Mouse (Mus musculus): ENCODE results near the gene Gm10974. TPM values are rescaled to one million over a fixed set of nuclear protein-coding genes. Genes with fewer than 3 reads are reported as not detected.

The Gm10974 gene
- polyA plus RNA-seq, 1 experiment from 2014 or later = not detected

DNA sequence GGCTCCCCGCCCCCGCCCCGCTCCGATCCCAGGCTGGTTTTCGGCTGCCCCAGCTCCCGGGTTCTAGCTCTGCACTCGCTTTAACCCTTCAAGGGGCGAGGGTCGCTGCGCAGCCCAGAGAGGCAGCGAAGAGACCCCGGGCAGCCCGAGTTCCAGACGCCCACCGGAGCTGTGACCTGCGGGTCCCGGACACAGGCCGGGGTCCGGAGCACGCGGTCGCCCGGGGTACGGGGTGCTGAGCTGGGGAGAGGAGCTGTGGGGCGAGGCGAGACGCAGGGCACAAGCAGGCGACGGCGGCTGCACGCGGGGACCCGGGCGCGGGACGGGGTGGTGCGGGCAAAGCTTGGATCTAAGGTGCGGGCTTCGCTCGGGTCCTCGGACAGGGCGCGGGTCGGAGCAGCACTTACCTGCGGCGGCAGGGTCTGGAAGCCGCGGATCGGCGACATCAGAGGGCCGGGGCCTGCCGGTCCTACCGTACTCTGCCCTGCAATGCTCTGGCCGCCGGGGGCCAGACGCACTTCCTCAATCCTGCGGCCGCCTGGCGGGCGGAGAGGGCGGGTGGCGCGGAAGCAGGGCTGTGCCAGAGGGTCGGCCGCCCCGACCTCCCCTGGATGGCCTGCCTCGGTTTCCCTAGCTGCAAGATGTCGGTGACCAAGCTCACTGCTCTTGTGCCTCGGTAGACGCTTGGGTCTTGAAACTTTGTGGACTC, 22.3 kb downstream of the Gm10974 start, which contains the start of gene Lrrk1:
Gene Lrrk1, minus strand, starts transcription at position 538 of the 709 bp plus-strand sequence.
- H3K27me3 ChIP-seq (ENCODE audit: control insufficient read depth, insufficient read depth, low read length) = no peaks in the 10 kb centered on the region
- no peaks in the 10 kb centered on the region for H3K9me3 ChIP-seq (ENCODE audit: control insufficient read depth, low read length)
- no peaks in the 10 kb centered on the region for H3K36me3 ChIP-seq (ENCODE audit: control insufficient read depth, insufficient read depth, low read length)
- under 1% methylated on average over 66 of the region's 70 CpGs for WGBS
- ATAC-seq (ENCODE audit: low FRiP score) (peak; percentile 90), DNase-seq (ENCODE audit: low spot score, missing footprints) (peak; percentile 95)
- peak within 1 kb of the TSS; percentile 54 for H3K9ac ChIP-seq (ENCODE audit: low read length)
- peak within 1 kb of the TSS; percentile 44 for H3K4me3 ChIP-seq (ENCODE audit: low read depth, low read length)
- peaks cover 4% of the 10 kb centered on the region; the same call in 1 of the 2 replicates for H3K4me1 ChIP-seq (ENCODE audit: control insufficient read depth, insufficient read depth, low read length)
- no peak within 1 kb of the TSS for H3K27ac ChIP-seq (ENCODE audit: low read depth, low read length)
- peak within 1 kb of the TSS; percentile 84 for H3K4me2 ChIP-seq

DNA sequence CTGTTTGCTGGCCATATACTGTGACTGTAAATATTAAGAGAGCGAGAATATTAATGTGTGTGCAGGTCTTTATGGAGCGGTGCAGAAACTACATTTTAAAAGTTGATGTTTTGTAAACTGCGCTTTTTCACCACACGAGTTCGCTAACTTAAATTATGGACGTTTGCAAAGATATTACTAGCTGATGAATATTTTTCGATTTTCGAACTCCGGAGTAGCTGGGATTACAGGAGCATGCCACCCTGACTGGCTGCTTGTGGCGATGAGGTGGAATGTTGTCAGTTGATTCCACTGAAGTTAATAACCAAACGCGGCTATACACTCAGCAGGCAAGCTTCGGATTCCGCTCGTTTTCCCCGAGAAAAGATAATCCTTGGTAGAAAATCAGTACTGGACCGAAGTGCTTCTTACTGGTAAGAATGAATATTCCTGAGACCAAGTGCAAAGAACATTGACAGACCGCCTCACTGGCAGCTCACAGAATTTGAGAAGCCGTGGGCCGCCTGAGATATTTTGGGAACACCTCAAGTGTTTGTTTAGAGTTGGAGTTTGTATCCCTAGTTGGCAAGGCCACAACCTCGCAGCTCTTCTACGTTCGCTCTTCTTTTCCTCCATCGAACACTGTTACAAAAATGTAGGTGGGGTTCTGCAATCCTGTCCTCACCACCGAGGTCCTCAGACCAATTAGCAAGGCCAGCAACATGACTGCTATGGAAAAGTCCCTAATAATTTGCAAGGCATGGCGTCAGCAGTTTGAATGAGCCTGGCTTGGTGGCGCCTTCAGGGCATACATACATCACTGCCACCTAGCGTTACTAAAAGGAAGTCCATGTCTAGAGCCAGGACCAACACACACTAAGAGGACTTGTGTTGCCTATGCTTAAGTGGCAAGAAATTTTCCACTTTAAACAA, 23.2 kb downstream of the Gm10974 start:
- Histone ChIP-seq H3K27ac (ENCODE audit: low read depth, low read length) (no peak overlapping the region), H3K9ac (ENCODE audit: low read length) (peak overlapping the region; percentile 54; the same call in 1 of the 2 replicates), H3K4me1 (ENCODE audit: control insufficient read depth, insufficient read depth, low read length) (peaks cover 4% of the 10 kb centered on the region; the same call in 1 of the 2 replicates)

DNA sequence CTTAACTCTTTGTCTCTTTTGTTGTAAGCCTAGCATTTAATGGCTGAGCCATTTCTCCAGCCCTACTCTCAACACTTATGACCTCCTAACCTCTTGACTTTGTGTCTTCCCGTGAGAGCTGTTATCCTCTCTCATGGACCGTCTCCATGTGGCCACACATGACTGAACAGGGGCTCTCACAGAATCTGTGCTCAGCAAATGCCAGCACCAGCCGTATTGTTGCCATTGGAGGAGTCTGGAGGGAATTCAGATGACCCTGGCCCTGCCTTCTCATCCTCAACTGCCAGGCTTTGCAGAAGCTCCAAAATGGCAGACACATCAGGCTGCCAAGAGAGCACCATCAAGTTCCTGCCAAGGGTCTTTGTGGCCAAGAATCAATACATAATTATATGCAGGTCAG, 31.6 kb downstream of the Gm10974 start:
- Histone ChIP-seq H3K27ac (ENCODE audit: low read depth, low read length) (no peak overlapping the region), H3K4me1 (ENCODE audit: control insufficient read depth, insufficient read depth, low read length) (peaks cover 3% of the 10 kb centered on the region; the same call in 1 of the 2 replicates), H3K4me2 (no peak overlapping the region), H3K9me3 (ENCODE audit: control insufficient read depth, low read length) (no peaks in the 10 kb centered on the region), H3K4me3 (ENCODE audit: low read depth, low read length) (no peak overlapping the region), H3K36me3 (ENCODE audit: control insufficient read depth, insufficient read depth, low read length) (no peaks in the 10 kb centered on the region), H3K9ac (ENCODE audit: low read length) (no peak overlapping the region), H3K27me3 (ENCODE audit: control insufficient read depth, insufficient read depth, low read length) (no peaks in the 10 kb centered on the region)
- ATAC-seq (ENCODE audit: low FRiP score) (no peak), DNase-seq (ENCODE audit: low spot score, missing footprints) (peak; percentile 33)
- WGBS = 31% methylated on average over 3 of the region's 3 CpGs

More for the DNA sequence above, 23.2 kb downstream of the Gm10974 start:
- no peaks in the 10 kb centered on the region for H3K36me3 ChIP-seq (ENCODE audit: control insufficient read depth, insufficient read depth, low read length)
- no peaks in the 10 kb centered on the region for H3K27me3 ChIP-seq (ENCODE audit: control insufficient read depth, insufficient read depth, low read length)
- peak; percentile 57 for ATAC-seq (ENCODE audit: low FRiP score)
- peak; percentile 94 for DNase-seq (ENCODE audit: low spot score, missing footprints)
- peak overlapping the region; percentile 84 for H3K4me2 ChIP-seq
- WGBS = 14% methylated on average over 28 of the region's 28 CpGs
- peak overlapping the region; percentile 44 for H3K4me3 ChIP-seq (ENCODE audit: low read depth, low read length)
- no peaks in the 10 kb centered on the region for H3K9me3 ChIP-seq (ENCODE audit: control insufficient read depth, low read length)

DNA sequence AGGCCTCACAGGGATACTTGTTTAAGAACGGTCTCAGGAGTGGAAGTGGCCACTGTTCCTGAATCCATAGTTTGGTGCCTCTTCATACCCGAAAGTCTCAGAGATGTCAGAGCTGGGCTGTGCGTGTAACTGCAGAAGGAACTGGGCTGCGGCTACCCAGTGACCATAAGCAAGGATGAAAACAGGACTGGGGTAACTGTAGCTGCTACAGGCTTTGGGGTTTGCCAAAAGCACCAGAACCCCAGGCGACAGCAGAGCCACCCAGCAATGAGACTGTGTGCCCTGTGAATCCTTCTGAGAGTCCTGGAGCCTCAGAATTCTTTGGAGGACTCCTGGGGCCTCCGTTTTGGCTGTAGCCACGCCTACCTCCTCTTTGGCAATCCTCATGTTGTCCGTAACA, 35.9 kb downstream of the Gm10974 start:
- H3K36me3 ChIP-seq (ENCODE audit: control insufficient read depth, insufficient read depth, low read length) = no peaks in the 10 kb centered on the region
- peak; percentile 84 for DNase-seq (ENCODE audit: low spot score, missing footprints)
- WGBS = 44% methylated on average over 8 of the region's 8 CpGs
- H3K4me2 ChIP-seq = no peak overlapping the region
- H3K9ac ChIP-seq (ENCODE audit: low read length) = no peak overlapping the region
- no peaks in the 10 kb centered on the region for H3K27me3 ChIP-seq (ENCODE audit: control insufficient read depth, insufficient read depth, low read length)
- H3K4me3 ChIP-seq (ENCODE audit: low read depth, low read length) = no peak overlapping the region
- no peaks in the 10 kb centered on the region for H3K9me3 ChIP-seq (ENCODE audit: control insufficient read depth, low read length)
- ATAC-seq (ENCODE audit: low FRiP score) = no peak
- no peak overlapping the region for H3K27ac ChIP-seq (ENCODE audit: low read depth, low read length)
- H3K4me1 ChIP-seq (ENCODE audit: control insufficient read depth, insufficient read depth, low read length) = peaks cover 3% of the 10 kb centered on the region; the same call in 1 of the 2 replicates

DNA sequence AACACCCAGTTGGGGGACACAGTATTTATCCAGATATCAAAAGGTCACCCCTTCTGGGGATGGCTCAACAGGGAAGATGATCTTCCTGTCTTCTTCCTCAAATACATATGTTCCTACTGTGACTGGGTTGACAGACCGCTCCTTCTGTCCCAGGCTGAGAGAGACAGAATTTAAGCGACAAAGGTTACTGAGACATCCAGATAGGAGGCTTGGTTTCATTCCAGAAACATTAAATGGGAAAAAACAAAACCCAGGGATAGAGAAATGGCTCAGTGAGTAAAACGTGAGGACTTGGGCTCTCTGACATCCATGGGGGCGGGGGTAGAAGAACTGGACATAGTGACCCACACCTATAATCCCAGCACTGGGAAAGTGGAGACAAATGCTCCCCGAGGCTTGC, 37.2 kb downstream of the Gm10974 start:
- ATAC-seq (ENCODE audit: low FRiP score) = no peak
- Histone ChIP-seq H3K4me2 (no peak overlapping the region), H3K27ac (ENCODE audit: low read depth, low read length) (no peak overlapping the region), H3K36me3 (ENCODE audit: control insufficient read depth, insufficient read depth, low read length) (no peaks in the 10 kb centered on the region), H3K4me1 (ENCODE audit: control insufficient read depth, insufficient read depth, low read length) (peaks cover 3% of the 10 kb centered on the region; the same call in 1 of the 2 replicates), H3K4me3 (ENCODE audit: low read depth, low read length) (no peak overlapping the region), H3K27me3 (ENCODE audit: control insufficient read depth, insufficient read depth, low read length) (no peaks in the 10 kb centered on the region), H3K9ac (ENCODE audit: low read length) (no peak overlapping the region), H3K9me3 (ENCODE audit: control insufficient read depth, low read length) (no peaks in the 10 kb centered on the region)
- 92% methylated on average over 5 of the region's 5 CpGs for WGBS
- DNase-seq (ENCODE audit: low spot score, missing footprints) = peak; percentile 68

DNA sequence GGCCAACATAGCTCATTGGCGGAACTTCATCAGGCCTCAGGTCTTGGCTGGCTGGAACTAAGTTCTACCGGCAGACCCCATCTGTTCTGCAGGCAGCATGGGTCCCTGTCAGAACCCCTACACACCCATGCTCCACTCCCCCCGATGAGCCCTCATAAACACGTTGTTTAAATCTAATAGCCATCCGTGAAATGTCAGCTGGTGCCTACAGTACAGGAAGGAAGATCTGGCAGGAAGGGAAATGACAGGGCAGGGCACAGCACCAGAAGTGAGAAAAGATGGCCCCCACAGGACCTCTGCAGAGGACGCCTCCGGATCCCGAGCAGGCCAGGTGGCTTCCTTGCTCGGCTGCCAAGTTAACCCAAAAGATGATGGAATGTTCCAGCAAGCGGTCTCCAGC, 38.4 kb downstream of the Gm10974 start:
- no peak for ATAC-seq (ENCODE audit: low FRiP score)
- 76% methylated on average over 10 of the region's 10 CpGs for WGBS
- H3K27me3 ChIP-seq (ENCODE audit: control insufficient read depth, insufficient read depth, low read length) = no peaks in the 10 kb centered on the region

DNA sequence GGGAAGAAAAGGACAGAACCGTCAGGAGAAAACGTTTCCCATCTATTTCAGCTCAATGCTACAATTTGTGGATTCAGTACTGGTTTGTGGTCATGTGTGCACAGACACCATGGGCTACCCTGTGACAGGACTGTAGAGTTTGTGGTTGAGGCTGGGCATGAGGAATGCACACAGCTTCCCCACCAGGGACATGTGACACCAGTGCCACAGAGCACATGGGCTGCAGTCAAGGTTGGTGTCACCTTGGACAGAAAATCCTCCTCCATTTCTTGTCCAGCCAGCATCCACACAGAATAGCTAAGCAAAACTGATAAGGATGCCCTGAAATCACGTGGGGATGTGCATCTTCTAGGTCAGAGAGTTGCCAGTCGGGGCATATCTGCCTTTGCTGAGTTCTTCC, 39.1 kb downstream of the Gm10974 start:
- 87% methylated on average over 4 of the region's 4 CpGs for WGBS
- no peaks in the 10 kb centered on the region for H3K36me3 ChIP-seq (ENCODE audit: control insufficient read depth, insufficient read depth, low read length)
- H3K4me2 ChIP-seq = no peak overlapping the region
- peak; percentile 41 for DNase-seq (ENCODE audit: low spot score, missing footprints)
- H3K27ac ChIP-seq (ENCODE audit: low read depth, low read length) = no peak overlapping the region
- H3K9me3 ChIP-seq (ENCODE audit: control insufficient read depth, low read length) = no peaks in the 10 kb centered on the region
- no peaks in the 10 kb centered on the region for H3K27me3 ChIP-seq (ENCODE audit: control insufficient read depth, insufficient read depth, low read length)
- ATAC-seq (ENCODE audit: low FRiP score) = no peak
- H3K4me3 ChIP-seq (ENCODE audit: low read depth, low read length) = no peak overlapping the region
- H3K4me1 ChIP-seq (ENCODE audit: control insufficient read depth, insufficient read depth, low read length) = peaks cover 3% of the 10 kb centered on the region; the same call in 1 of the 2 replicates
- no peak overlapping the region for H3K9ac ChIP-seq (ENCODE audit: low read length)

More for the DNA sequence above, 38.4 kb downstream of the Gm10974 start:
- Histone ChIP-seq H3K4me1 (ENCODE audit: control insufficient read depth, insufficient read depth, low read length) (peaks cover 3% of the 10 kb centered on the region; the same call in 1 of the 2 replicates), H3K27ac (ENCODE audit: low read depth, low read length) (no peak overlapping the region), H3K9me3 (ENCODE audit: control insufficient read depth, low read length) (no peaks in the 10 kb centered on the region), H3K4me3 (ENCODE audit: low read depth, low read length) (no peak overlapping the region), H3K36me3 (ENCODE audit: control insufficient read depth, insufficient read depth, low read length) (no peaks in the 10 kb centered on the region), H3K9ac (ENCODE audit: low read length) (no peak overlapping the region), H3K4me2 (no peak overlapping the region)
- DNase-seq (ENCODE audit: low spot score, missing footprints) = peak; percentile 2

DNA sequence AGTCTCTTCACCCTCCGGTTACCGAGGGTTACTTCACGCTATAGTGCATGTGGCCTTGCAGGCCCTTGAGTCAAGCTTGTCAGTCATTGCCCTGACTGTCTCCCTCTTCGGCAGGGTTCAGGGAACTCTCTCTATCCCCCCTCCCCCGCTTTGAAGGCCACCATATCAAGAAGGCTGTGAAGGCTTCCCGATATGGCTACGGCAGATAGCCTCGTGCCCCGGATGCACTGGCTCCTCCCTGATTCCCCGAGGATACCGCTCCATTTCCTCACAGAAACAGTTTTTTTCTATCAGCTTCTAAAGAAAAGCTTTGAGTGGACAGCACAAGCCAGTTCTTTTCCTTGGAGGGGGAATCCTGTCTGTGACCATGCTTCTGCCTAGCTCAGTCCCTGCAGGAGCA, 39.8 kb downstream of the Gm10974 start:
- H3K9ac ChIP-seq (ENCODE audit: low read length) = no peak overlapping the region
- H3K4me1 ChIP-seq (ENCODE audit: control insufficient read depth, insufficient read depth, low read length) = peaks cover 3% of the 10 kb centered on the region; the same call in 1 of the 2 replicates
- H3K27me3 ChIP-seq (ENCODE audit: control insufficient read depth, insufficient read depth, low read length) = no peaks in the 10 kb centered on the region
- DNase-seq (ENCODE audit: low spot score, missing footprints) (no peak), ATAC-seq (ENCODE audit: low FRiP score) (no peak)
- H3K4me3 ChIP-seq (ENCODE audit: low read depth, low read length) = no peak overlapping the region
- H3K27ac ChIP-seq (ENCODE audit: low read depth, low read length) = no peak overlapping the region
- WGBS = 69% methylated on average over 11 of the region's 11 CpGs
- H3K36me3 ChIP-seq (ENCODE audit: control insufficient read depth, insufficient read depth, low read length) = no peaks in the 10 kb centered on the region
- no peak overlapping the region for H3K4me2 ChIP-seq
- H3K9me3 ChIP-seq (ENCODE audit: control insufficient read depth, low read length) = no peaks in the 10 kb centered on the region

Data from midbrain, embryonic 11.5 days (tissue).